Mouse (Mus musculus) CD4-positive, CD25-positive, alpha-beta regulatory T cell, adult 2 months (primary cell): ENCODE measurements around the gene Mapk1.

Source experiments
- DNase-seq: peaks from one replicate; pipeline ENCODE4 v3.0.0-alpha.2; 2012; ENCODE audit warnings: low read depth, low spot score

Mapk1 gene

DNA sequence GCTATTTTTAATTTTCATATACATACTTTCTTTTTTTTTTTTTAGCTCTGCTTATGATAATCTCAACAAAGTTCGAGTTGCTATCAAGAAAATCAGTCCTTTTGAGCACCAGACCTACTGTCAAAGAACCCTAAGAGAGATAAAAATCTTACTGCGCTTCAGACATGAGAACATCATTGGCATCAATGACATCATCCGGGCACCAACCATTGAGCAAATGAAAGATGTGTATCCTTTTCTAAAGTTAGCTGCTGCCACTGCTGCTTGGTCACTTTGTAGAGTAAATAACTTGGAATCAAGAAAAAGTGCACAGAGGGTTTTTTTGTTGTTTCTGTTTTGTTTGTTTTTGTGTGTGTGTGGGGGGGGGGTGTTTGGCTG is 32.7 kb downstream of the Mapk1 start:
- DNase-seq, result peak; percentile 72

DNA sequence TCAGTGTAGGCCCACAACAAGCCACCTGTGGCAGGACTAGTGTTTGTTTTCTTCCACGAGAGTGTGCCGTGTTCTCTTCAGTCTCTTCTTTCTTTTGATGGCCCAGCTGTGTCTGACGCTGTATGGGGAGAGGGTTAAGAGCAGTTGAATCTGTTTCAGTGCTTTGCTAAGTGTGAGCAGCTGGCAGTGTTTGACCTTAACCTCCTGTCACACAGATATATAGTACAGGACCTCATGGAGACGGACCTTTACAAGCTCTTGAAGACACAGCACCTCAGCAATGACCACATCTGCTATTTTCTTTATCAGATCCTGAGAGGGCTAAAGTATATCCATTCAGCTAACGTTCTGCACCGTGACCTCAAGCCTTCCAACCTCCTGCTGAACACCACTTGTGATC is 34.9 kb downstream of the Mapk1 start:
- DNase-seq, result no peak

DNA sequence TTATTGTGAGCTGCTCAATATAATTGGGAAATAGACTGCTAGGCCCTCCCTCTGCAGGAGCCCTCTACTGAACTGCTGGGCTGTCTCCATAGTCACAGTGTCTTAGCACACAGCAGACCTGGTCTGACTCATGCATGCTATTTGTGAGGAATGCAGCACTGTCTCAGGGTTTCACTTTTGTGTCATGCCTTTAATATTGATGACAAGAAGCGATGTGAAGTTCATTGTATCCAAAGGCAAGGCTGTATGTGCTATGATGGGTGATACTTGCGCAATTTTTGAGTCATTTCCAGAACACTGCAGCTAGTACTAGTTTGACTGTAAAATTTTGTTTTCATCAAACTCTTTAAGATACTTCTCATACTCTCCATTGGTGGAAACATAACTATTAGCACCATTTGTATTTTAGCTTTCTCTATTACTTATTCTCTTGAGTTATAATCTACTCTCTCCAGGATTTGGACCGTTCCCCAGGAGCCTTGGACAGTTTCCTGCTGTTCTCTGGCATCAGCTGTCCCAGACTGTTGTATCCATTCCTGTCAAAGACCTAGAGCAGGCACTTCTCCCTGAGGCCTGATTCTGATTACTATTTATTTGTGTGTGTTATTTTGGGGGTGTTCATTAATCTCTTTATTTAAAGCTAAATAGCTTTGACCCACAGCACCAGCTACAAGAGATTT is 41.4 kb downstream of the Mapk1 start:
- DNase-seq, result peak; percentile 35

DNA sequence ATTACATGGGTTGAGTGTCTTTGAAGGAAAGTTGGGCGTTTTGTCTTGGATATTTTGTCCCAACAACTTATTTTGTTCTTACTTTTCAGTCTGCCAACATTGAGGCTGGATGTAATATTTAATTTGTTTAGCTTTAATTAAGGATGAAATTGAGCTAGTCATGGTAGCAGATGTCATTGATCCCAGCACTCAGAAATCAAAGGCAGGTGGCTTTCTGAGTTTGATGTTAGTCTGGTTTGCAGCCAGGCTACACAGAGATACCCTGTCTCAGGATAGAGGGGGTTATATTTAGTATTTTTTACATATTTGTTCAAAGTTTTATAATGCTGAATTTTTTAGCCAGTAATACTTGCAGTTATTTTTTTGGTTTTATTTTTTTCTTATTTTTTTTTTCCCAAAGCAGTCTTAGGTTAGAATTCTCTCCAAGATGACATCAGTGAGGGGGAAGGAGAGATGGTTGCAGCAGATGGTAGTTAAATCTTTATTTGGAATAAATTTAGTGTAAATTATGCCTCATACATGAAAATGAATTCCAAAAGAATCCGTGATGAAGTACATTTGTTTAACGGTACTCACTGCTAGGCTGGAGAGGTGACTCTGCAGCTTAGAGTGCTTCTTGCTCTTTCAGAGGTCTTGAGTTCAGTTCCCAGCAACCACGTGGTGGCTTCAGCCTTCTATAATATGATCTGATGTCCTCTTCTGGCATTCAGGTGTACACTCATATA is 47.0 kb downstream of the Mapk1 start:
- DNase-seq, result no peak

DNA sequence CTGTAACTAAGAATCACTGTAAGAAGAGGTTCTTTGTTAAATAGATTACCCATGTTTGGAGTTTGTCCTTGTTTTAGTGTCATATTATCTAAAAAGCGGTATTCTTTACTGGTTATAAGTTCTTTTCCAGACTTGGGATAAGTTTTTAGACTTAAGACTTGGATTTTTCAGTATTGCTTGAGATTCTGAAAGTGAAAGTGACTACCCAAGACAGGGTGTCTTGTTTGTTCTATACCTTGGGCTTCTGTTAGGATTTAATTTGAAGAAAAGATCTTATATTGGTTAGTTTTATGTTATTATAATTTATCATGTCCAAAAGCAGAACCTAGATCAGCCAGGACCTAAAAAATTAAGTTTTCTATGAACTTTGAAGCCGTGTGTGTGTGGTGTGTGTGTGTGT is 50.6 kb downstream of the Mapk1 start:
- DNase-seq, result no peak

DNA sequence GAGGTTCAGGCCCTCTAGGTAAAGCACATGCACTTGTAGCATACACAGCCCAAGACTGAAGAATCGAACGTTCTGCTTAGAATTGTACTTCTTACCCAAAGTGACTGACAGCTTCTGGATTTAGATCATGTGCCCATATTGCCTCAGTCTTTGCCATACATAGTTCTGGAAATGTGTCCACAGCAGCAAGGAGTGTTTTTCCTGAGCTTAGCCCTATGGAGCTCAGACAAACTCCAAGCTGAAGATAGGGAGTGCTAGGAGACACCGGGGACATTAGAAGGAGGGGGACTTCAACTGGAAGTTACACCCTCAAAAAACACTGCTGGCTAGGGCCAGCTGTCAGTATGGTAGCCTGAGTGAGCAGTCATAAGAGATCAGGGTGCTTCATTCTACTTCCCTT is 57.5 kb downstream of the Mapk1 start:
- no peak for DNase-seq

DNA sequence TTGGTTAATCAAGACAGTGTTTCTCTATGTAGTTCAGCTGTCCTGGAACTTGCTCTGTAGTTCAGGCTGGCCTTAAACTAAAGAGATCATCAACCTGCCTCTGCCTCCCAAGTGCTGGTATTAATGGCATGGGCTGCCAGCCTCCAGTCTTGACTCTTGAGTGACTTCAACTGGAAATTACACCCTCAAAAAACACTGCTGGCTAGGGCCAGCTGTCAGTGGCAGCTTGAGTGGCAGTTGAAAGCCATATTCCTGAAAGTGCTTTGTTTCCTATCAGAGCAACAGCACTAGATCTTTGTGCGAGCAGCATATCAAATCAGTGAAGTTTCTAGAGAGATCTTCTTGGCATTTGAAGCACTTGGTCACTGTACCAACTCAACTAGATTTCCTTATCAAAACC is 58.2 kb downstream of the Mapk1 start:
- no peak for DNase-seq

DNA sequence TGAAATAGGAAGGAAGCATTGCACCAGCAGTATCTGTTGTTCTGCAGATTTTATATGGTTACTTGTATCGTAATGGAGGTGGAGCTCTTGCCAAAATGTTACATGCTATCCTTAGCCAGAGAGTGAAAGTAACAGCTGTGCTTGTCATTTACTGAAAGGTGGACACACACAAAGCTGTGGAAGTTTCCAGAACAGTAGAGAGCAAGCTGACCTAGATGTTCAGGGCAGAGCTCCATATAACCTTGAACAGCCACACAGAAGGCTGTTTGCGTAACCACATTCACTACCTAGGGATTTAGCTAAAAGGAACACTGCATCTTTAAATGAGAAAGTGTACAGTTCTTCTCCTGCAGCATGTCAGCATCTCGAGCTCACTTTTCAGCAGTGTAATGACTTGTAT is 61.1 kb downstream of the Mapk1 start:
- no peak for DNase-seq

DNA sequence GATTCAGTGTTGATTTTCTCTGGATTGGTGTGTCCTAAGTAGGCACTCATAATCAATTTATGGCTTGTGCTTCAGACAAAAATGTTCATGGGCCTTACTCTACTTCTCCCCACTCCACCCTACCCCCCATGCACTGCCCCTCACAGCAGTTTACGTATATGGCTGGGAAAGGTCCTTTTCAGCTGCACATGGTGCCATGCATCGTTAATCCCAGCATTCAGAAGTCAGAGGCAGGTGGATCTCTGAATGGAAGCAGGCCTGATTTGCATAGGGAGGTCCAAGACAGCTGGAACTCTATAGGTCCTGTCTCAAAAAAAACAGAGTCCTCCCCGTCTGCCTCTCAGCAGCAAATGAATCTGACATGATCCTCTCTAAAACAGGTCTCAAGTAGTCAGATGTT is 62.1 kb downstream of the Mapk1 start:
- DNase-seq, result no peak

DNA sequence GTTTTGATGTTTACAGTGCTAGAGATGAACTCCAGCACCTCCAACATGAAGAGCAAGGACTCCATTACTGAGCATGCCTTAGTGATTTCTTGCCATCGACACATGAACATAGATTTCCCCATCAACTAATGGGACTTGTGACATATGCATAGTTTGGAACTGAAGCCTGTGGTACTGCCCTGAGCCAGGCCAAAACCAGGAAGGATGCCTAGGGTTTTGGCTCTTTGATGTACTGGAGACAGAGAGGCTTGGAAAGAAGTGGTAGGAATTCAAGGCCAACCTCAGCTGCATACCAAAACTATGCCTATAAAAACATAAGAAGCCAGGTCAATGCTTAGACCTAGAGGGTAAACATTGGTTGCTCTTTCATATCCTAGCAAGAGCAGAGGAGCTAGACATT is 66.7 kb downstream of the Mapk1 start:
- DNase-seq, result no peak

DNA sequence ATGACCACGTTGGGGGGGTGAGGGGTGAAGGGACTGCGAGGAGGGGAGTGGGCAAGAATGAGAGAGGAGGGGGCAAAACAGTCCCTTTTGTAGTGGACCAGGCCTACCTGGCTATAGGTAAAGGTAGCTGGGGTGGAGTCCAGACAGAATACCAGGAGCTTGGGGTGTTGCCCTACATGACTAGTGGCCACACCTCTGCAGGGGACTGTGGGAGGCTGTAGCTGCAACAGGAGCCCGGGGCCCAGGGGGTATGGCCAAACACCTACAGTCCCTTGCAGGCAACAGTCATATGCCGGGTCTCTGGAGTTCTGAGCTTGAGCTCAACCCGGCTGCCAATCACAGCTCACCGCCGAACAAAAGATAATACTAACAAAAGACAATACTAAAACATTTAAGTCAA is 68.9 kb downstream of the Mapk1 start:
- DNase-seq, result no peak

DNA sequence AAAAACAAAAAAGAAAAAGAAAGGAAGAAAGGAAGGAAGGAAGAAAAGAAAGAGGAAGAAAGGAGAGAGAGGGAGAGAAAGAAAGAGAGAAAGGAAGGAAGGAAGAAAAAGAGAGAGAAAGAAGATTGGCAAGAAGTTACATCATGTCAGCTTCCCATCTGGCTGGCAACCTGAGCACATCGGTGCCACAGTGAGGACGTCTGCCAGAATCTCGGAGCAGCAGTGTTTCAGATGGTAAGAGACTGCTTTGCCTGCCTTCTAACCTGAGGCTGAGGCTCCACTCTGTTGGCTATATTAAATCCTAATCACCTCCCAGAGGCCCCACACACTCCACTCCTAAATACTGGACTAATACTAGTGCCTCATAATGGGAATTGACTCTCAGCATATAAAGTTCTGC is 70.7 kb downstream of the Mapk1 start:
- DNase-seq, result no peak

DNA sequence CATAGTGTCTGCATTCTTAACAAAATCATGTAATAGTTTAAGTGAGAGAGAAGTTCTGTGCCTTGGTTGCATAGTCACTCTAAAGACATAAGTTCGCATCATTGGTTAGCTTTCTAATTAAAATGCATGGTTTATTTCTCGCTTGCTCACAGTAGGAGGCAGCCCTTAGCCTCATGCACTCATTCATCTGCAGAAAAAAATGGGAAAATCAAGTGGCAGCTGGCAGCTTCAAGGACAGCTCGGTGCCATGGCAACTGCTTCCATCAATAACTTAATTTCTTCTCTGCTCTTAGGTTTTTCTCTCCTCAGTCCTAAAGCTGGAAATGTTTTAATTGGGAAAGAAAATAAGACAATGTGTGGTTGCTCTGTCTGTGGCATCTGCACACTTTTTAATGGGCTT is 72.4 kb downstream of the Mapk1 start:
- DNase-seq, result no peak

DNA sequence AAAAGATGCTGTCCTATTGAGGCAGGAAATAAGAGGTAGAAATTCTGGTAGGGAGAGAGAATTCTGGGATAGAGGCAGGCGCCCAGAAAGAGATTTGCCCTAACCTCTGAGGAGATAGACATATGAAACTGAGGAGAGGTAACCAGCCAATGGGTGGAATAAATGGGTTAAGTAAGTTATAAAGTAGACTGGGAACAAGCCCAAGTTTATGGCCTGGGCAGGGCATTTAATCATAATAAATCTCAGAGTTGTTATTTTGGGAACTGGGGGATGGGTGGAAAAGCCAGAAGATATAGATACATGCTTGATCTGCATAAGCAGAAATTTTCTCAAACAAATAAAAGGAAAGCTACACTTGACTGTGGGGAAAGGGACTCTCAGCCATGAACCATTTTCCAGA is 79.2 kb downstream of the Mapk1 start:
- DNase-seq, result no peak

DNA sequence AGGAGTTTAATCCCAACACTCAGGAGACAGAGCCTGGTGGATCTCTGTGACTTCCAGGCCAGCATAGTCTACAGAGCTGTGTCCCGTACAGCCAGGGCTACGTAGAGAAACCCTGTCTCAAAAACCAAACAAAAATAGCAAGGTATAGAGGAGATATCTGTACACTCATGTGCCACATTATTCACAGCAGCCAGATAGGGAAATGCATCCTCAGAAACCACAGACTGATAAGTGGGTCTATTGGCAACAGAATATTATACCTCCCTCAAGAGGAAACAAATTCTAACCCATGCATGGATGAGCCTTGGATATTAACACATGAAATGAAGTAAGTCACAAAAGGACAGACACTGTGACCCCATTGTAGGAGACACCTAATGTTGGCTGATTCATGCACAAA is 84.4 kb downstream of the Mapk1 start:
- DNase-seq, result no peak

DNA sequence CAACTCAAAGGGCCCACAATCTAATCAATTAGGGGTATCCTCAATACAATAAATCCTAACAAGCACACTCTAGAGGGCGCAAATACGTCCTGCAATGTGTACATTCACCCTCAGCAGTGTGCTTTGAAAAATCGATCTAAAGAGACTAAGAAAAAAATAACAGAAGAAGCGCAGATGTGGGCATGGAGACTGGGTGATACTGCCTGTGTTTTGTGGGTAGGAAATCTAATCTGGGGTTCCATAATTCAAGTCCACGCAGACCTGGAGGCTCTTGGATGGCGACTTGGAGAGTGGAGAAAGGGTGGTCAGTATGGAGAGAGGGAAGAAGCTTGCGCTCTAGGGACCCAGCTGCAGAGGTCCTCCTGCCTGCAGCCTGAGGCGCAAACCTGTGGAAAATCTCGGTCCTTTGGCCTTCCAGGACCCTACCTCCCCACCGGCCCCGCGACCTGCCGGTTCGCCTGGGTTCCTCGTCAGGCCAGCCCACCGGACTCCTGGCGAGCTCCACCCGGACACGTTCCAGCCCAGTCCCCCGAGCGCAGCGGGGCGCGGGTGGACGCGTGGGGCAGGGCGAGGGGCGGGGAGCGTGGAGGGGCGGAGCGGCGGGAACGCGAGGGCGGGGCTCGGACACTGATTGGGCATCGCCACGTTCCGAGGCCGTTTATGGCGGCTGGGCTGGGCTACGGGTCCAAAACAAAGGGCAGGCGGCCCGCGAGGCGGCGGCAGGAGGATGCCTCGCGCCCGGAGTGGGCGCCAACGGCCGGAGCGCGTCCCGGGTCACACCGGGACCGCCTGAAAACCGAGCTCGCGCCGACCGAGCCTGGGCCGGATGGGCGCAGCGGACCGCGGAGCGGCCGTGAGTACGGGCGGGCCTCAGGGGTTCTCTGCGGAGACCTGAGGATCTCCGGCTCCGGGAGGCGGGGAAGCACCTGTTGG is 86.6 kb downstream of the Mapk1 start, which contains the start of gene Ypel1:
Ypel1 (plus strand) TSS at position 186 of the 933 bp plus-strand sequence.
- DNase-seq, result peak; percentile 81

DNA sequence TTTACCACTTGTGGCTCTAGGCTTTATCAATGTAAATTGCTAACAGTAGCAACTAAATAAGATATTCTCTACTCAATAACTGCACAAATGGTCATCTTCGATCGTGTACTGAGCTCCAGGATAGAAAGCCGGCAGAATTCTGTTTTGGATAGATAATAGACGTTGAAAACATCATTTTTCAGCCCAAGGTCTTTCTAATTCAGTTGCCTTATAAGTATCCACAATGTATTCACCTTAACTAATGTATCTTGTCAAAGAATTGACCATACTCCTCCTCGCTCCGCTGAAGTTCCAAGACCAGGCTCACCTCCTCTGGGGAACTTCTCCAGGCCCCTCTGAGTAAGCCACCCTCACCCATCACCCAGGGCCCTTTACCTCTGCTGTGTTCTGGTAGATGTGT is 87.5 kb downstream of the Mapk1 start:
- DNase-seq, result no peak

DNA sequence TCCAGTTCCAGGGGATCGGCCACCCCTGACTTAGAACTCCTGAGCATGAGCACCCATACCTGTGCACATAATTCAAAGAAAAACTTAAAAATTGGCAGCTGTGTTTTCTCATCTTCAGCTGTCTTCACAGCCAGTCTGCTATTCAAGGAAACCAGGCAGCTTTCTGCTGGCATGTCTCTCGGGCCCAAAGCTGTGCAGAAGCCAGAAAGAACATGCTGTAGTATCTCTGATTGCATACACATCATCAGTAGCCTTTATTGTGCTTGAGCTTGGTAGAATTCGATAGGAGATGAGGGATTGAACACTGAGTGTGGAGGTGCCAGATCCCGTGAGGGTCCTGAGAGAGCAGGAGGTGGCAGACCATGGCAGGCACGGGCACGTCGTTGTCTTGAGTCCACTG is 89.8 kb downstream of the Mapk1 start:
- DNase-seq, result no peak

DNA sequence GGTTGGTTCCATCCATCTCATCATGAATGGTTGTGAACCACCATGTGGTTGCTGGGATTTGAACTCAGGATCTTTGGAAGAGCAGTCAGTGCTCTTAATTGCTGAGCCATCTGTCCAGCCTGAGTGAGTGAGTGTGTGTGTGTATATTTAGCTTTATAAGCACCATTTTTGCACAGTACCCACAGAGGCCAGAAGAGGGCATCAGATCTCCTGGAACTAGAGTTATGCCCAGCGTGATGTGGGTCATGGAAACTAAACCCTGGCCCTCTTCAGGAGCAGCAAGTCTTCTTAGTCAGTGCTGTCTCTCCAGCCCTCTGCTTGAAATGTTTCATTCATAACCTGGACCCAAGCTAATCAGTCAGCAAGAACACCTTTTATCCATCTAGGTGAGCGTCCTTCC is 93.1 kb downstream of the Mapk1 start:
- DNase-seq, result no peak

DNA sequence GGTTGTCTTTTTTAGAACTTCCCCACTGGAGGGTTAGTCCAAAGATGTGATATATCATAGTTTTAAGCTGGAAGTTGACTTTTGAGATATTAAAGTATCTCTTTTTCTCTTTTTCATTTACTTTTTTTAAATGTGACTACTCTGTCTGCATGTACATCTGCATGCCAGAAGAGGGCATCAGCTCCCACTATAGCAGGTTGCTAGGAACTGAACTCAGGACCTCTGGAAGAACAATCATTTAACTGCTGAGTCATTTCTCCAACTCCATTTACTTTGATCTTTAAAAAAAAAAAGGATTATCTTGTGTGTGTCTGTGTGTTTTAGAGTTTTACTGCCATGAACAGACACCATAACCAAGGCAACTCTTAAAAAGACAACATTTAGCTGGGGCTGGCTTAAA is 93.7 kb downstream of the Mapk1 start:
- DNase-seq, result no peak

DNA sequence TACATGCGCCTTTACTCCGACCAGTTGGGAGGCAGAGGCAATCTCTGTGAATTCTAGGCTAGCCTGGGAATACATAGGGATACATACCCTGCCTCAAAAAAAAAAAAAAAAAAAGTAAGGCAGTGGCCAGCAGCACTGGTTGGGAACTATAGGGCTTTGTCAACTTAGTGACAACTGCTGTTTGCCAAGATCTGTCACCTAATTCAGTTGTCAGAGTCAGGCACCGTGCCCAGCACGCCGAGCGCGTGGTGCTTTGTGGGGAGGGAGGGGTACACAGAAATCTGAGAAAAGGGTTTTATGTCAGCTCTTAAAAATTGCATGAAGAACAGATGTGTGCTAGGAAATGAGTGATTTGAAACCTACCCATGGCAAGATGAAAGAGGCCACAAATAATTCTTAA is 94.9 kb downstream of the Mapk1 start:
- DNase-seq, result no peak

DNA sequence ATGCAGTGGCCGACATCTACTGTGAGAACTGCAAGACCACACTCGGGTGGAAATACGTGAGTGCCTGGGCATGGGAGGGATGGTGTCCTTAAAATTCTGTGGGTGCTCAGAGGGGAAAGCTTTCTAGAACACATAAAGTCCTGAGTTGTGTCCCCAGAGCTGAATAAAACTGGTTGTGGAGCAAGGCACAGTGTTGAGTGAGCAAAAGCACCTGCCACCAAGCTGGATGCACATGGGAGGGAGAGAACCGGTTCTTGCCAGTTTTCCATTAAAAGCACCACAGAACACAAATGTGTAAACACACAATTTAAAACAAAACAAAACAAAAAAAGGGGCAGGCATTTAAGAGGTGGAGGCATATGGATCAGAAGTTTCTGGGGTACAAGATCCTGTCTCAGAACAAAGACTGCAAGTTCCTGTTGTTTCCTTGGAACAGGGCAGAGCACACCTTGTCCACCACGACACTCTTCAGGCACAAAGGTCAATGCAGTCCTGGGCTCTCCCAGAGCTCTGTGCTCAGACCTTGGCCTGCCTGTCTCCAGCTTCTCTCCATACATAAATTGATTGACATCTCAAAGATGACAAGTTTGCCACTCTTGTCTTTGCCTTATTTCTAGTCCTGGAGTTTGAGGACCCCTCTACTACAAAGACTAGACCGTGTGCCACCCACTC is 99.1 kb downstream of the Mapk1 start:
- DNase-seq, result no peak
